Mouse (Mus musculus) mammary gland, adult 2 months (tissue): ENCODE measurements around the gene Cul1. TPM values are rescaled to one million over a fixed set of nuclear protein-coding genes. Genes with fewer than 3 reads are reported as not detected.

Experiments
- polyA plus RNA-seq: library from polyadenylated mRNA; depleted of rRNA; stranded (reverse); fragments of >200 nt; gene quantifications from 2 replicates; pipeline ENCODE4 v1.2.3, GENCODE M21; 2012; ENCODE audit warnings: low replicate concordance; rRNA removed

Gene Cul1
- 12.5 and 32.1 TPM in 2 replicates for polyA plus RNA-seq

GRCm38 (mm10) chr6:47453098-47453497 is at the start of gene Cul1:
Gene Cul1, plus strand, starts transcription at chr6:47453398.

Other genes starting within 250 kb of the Cul1 start
- gene Ezh2, start 141.9 kb downstream of the Cul1 start, polyA plus RNA-seq = 3.6 and 7.7 TPM in 2 replicates